Mouse (Mus musculus) testis, adult 2 months (tissue): Measurements from ENCODE around the gene Slc16a13.

Experiments used
- CTCF ChIP-seq: fragments of 200-500 bp; IDR thresholded peaks from 2 replicates; pipeline ENCODE4 v1.5.1; 2012; ENCODE audit warnings: low read depth, mild to moderate bottlenecking, inconsistent platforms, low read length, moderate library complexity; ENCODE audit not compliant: control insufficient read depth, insufficient read depth, insufficient replicate concordance
- POLR2A ChIP-seq: fragments of 200-500 bp; IDR thresholded peaks from 2 replicates; pipeline ENCODE4 v1.6.1; 2012; ENCODE audit warnings: low read depth, mild to moderate bottlenecking, inconsistent platforms, low read length, moderate library complexity; ENCODE audit not compliant: control insufficient read depth

GRCm38 (mm10) chr11:70265252-70265651 is 44.4 kb upstream of the Slc16a13 start:
- TF ChIP-seq CTCF (no peak), POLR2A (no peak)
